Mouse (Mus musculus) heart, adult 2 months (tissue): ENCODE measurements at regions not wholly inside any gene's neighbourhood (a gene's known extent, or its start where the extent isn't known, plus 50 kb on each side); places are given as distances from the start of the nearest gene placed in this dataset.

Source experiments
- CTCF ChIP-seq: fragments of 200-600 bp; IDR thresholded peaks from 2 replicates; pipeline ENCODE4 v1.8.1; 2022; ENCODE audit warnings: antibody characterized with exemption, mild to moderate bottlenecking, moderate library complexity
- POLR2A ChIP-seq: fragments of 200-500 bp; IDR thresholded peaks from 2 replicates; pipeline ENCODE4 v1.6.1; 2011; ENCODE audit warnings: mild to moderate bottlenecking, low read depth, low read length, control low read depth; ENCODE audit not compliant: insufficient read depth

DNA sequence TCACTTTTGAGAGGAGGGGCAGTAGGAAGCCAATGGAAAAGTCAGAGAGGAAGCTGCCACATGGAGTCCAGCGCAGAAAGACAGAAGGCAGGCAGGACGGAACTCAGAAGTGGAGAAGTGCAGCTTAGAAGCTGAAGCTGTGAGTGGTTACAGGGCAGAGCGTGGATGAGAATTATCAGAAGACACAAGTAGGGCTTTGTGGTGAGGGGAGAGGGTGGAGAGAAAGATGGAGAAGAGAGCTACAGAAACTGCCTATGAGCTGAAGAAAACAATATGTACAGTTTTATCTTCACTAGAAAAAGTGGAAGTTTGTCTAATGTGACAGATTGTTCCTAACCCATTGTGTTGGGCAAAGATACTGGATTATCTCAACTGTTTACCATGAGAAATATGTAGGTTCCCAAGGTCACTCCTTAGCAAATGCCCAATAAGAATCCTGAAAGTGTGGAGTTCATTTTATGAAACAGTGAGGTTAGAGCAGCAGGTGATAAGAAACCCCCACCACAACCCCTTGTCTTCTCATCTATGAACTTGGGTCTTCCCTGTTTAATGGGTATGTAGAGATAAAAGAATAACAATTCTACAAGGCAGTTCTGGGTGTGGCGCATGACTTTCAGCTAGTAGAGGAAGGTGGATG, 60.6 kb upstream of the Myb start:
- TF ChIP-seq CTCF: no peak
- TF ChIP-seq POLR2A: no peak
